Mouse (Mus musculus) inflammation-experienced regulatory T-cells, adult 6 months (primary cell): ENCODE data around the gene Stxbp4. TPM values are rescaled to one million over a fixed set of nuclear protein-coding genes. Genes with fewer than 3 reads are reported as not detected.

Source experiments
- ATAC-seq: one replicate; pipeline ENCODE4 v1.8.0; 2017
- polyA plus RNA-seq, 3 experiments: library from polyadenylated mRNA; unstranded; fragments of 100-300 nt; shearing (Covaris generic); gene quantifications; one replicate each; pipeline ENCODE4 v1.2.1; 2017

Stxbp4 gene
- polyA plus RNA-seq, 3 experiments from 2014 or later: 2.1 to 5.4 (median 3.6) TPM

- ATAC-seq: no peak
Measured at GRCm38 (mm10) chr11:90452134-90452533, 185.8 kb downstream of the Stxbp4 start.

GRCm38 (mm10) chr11:90451506-90451905 is 186.4 kb downstream of the Stxbp4 start:
- no peak for ATAC-seq

- ATAC-seq: no peak
Measured at GRCm38 (mm10) chr11:90442462-90442861, 195.4 kb downstream of the Stxbp4 start.

- no peak for ATAC-seq
Measured at GRCm38 (mm10) chr11:90440851-90441250, 197.0 kb downstream of the Stxbp4 start.

- ATAC-seq: no peak
Measured at GRCm38 (mm10) chr11:90438768-90439167, 199.1 kb downstream of the Stxbp4 start.

Other genes starting within 250 kb of the Stxbp4 start
- gene Hlf, start 247.2 kb downstream of the Stxbp4 start, polyA plus RNA-seq: 1 to 10 TPM; 1.5 to 2.4 (median 1.5) TPM
- 10 to 100 TPM; 13.7 to 22.4 (median 17.9) TPM for gene Cox11, start 89 bp upstream of the Stxbp4 start, polyA plus RNA-seq
- 1 to 10 TPM in 2 of 3 experiments, under 1 TPM in 1; 0.85 to 1.5 (median 1.2) TPM for gene Tom1l1, start 50.3 kb upstream of the Stxbp4 start, polyA plus RNA-seq